Mouse (Mus musculus) limb, embryonic 11.5 days (tissue): ENCODE measurements around the gene Olfr434. TPM values are rescaled to one million over a fixed set of nuclear protein-coding genes. Genes with fewer than 3 reads are reported as not detected.
A peak's percentile ranks its signal among the peaks of the same experiment; 100 is the strongest.

Experiments
- ATAC-seq: fragments of 200-750 bp; cut with Nextera tagmentation; 2 replicates; pipeline ENCODE4 v1.8.0; 2017; ENCODE audit warnings: low read depth; ENCODE audit not compliant: insufficient number of reproducible peaks, low FRiP score, low TSS enrichment
- DNase-seq: peaks from one replicate; pipeline ENCODE4 v3.0.0-alpha.2; 2015; ENCODE audit warnings: low spot score
- H3K27ac ChIP-seq: fragments of 300-500 bp; sonication (generic); replicated peaks from 2 replicates; pipeline ENCODE4 v1.5.1; 2014; ENCODE audit warnings: low read depth, mild to moderate bottlenecking, low read length
- H3K27me3 ChIP-seq: fragments of 300-500 bp; sonication (generic); 2 replicates; pipeline ENCODE4 v1.6.1; 2014; ENCODE audit warnings: mild to moderate bottlenecking, low read length, mixed read lengths; ENCODE audit not compliant: control insufficient read depth, insufficient read depth
- H3K36me3 ChIP-seq: fragments of 300-500 bp; sonication (generic); 2 replicates; pipeline ENCODE4 v1.6.1; 2014; ENCODE audit warnings: mild to moderate bottlenecking, low read length, moderate library complexity, mixed read lengths; ENCODE audit not compliant: control insufficient read depth, insufficient read depth
- H3K4me1 ChIP-seq: fragments of 300-500 bp; sonication (generic); 2 replicates; pipeline ENCODE4 v1.6.1; 2014; ENCODE audit warnings: low read length, mixed read lengths; ENCODE audit not compliant: control insufficient read depth, insufficient read depth
- H3K4me2 ChIP-seq: fragments of 300-500 bp; sonication (generic); 2 replicates; pipeline ENCODE4 v1.6.1; 2014; ENCODE audit warnings: low read depth, mild to moderate bottlenecking, moderate library complexity; ENCODE audit not compliant: severe bottlenecking
- H3K4me3 ChIP-seq: fragments of 300-500 bp; sonication (generic); 2 replicates; pipeline ENCODE4 v1.5.1; 2014; ENCODE audit warnings: low read depth, low read length
- H3K9ac ChIP-seq: fragments of 300-500 bp; sonication (generic); 2 replicates; pipeline ENCODE4 v1.6.1; 2014; ENCODE audit warnings: mild to moderate bottlenecking, low read length
- H3K9me3 ChIP-seq: fragments of 300-500 bp; sonication (generic); 2 replicates; pipeline ENCODE4 v1.6.1; 2016; ENCODE audit warnings: low read length; ENCODE audit not compliant: control insufficient read depth
- whole genome bisulfite sequencing: fragments of 180-500 bp; shearing (Covaris S2); extraction: QIAGEN DNeasy Blood & Tissue Kit; methylation state at CpG from one replicate; pipeline ENCODE4 v1.1.7; 2014; 5-methylcytosine and 5-hydroxymethylcytosine counted together
- polyA plus RNA-seq: library from polyadenylated mRNA; unstranded; fragments of >200 nt; fragmentation: Nextera tagmentation; extraction: Ambion mirVana; gene quantifications from 2 replicates; pipeline ENCODE4 v1.2.1, GENCODE M21; 2014

Gene Olfr434
- polyA plus RNA-seq, 1 experiment from 2014 or later: not detected

DNA sequence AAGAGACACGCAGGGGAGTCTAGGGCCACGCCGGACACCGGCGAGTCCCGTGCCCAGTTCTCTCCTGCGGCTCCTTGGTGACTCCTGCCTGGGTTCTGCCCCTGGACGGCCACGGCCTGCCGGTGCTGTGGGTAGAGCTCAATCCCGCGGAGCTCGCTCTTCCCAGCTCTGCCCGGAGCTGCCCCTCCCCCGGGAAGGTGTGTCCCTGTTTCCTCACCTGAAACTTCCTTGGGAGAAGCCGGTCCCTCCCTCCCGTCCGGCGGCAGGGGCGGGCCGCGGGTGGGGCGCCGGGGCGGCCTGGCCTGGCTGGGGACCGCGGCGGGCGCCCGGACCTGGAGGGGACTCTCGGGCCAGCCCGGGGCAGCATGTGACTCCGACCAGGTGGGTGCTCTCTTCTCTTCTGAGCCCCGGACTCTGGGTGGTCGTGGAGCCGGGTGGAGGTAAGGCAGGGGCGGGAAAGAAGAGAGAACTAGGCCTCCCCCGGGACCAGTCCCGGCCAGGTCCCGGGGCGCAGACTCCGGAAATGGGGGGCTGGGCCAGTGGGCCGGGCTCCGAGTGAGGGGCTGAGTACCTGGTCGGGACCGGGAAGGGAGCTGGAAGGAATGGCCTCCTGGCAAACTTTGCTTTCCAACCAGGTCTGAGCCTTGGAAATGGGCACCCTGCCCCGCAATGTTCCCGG, 52.7 kb downstream of the Olfr434 start, which contains the start of gene Arhgef5:
TSS of gene Arhgef5 (plus strand) at position 220 of the 679 bp plus-strand sequence.
- WGBS: 2% methylated on average over 41 of the region's 48 CpGs
- Histone ChIP-seq H3K9ac (peak within 1 kb of the TSS; percentile 76), H3K27ac (no peak within 1 kb of the TSS), H3K4me1 (peaks cover 6% of the 10 kb centered on the region; the same call in 1 of the 2 replicates), H3K4me3 (peak within 1 kb of the TSS; percentile 50), H3K27me3 (no peaks in the 10 kb centered on the region), H3K9me3 (no peaks in the 10 kb centered on the region), H3K4me2 (peak within 1 kb of the TSS; percentile 80), H3K36me3 (no peaks in the 10 kb centered on the region)
- DNase-seq: peak; percentile 64
- ATAC-seq: peak; percentile 79

GRCm38 (mm10) chr6:43266356-43266755, 53.5 kb downstream of the Olfr434 start:
- Histone ChIP-seq H3K4me3 (peak overlapping the region; percentile 50), H3K27me3 (no peaks in the 10 kb centered on the region), H3K4me1 (peaks cover 6% of the 10 kb centered on the region; the same call in 1 of the 2 replicates), H3K4me2 (peak overlapping the region; percentile 80), H3K9ac (peak overlapping the region; percentile 76), H3K36me3 (no peaks in the 10 kb centered on the region), H3K27ac (no peak overlapping the region), H3K9me3 (no peaks in the 10 kb centered on the region)
- DNase-seq: peak; percentile 40
- no peak for ATAC-seq
- WGBS: 3% methylated on average over 8 of the region's 8 CpGs

Other genes with a start within 250 kb of the Olfr434 start
- not detected in 2 replicates for gene Olfr441, start 106.7 kb upstream of the Olfr434 start, polyA plus RNA-seq
- not detected in 2 replicates for gene Olfr237-ps1, start 66.5 kb upstream of the Olfr434 start, polyA plus RNA-seq
- not detected in 2 replicates for gene Olfr437, start 49.7 kb upstream of the Olfr434 start, polyA plus RNA-seq
- not detected in 2 replicates for gene Olfr13, start 40.9 kb upstream of the Olfr434 start, polyA plus RNA-seq
- gene Olfr435, start 15.9 kb upstream of the Olfr434 start, polyA plus RNA-seq: not detected in 2 replicates
- not detected in 2 replicates for gene Olfr47, start 18.5 kb downstream of the Olfr434 start, polyA plus RNA-seq
- gene Arhgef5, start 52.6 kb downstream of the Olfr434 start, polyA plus RNA-seq: 5.1 and 7.5 TPM in 2 replicates
- gene Nobox, start 96.5 kb downstream of the Olfr434 start, polyA plus RNA-seq: not detected in 2 replicates